Mouse (Mus musculus) limb, embryonic 11.5 days (tissue): ENCODE measurements around the gene Svs4. TPM values are rescaled to one million over a fixed set of nuclear protein-coding genes. Genes with fewer than 3 reads are reported as not detected.

Experiments
- ATAC-seq: fragments of 200-750 bp; cut with Nextera tagmentation; 2 replicates; pipeline ENCODE4 v1.8.0; 2017; ENCODE audit warnings: low read depth; ENCODE audit not compliant: insufficient number of reproducible peaks, low FRiP score, low TSS enrichment
- DNase-seq: peaks from one replicate; pipeline ENCODE4 v3.0.0-alpha.2; 2015; ENCODE audit warnings: low spot score
- H3K27ac ChIP-seq: fragments of 300-500 bp; sonication (generic); replicated peaks from 2 replicates; pipeline ENCODE4 v1.5.1; 2014; ENCODE audit warnings: low read depth, mild to moderate bottlenecking, low read length
- H3K27me3 ChIP-seq: fragments of 300-500 bp; sonication (generic); 2 replicates; pipeline ENCODE4 v1.6.1; 2014; ENCODE audit warnings: mild to moderate bottlenecking, low read length, mixed read lengths; ENCODE audit not compliant: control insufficient read depth, insufficient read depth
- H3K36me3 ChIP-seq: fragments of 300-500 bp; sonication (generic); 2 replicates; pipeline ENCODE4 v1.6.1; 2014; ENCODE audit warnings: mild to moderate bottlenecking, low read length, moderate library complexity, mixed read lengths; ENCODE audit not compliant: control insufficient read depth, insufficient read depth
- H3K4me1 ChIP-seq: fragments of 300-500 bp; sonication (generic); 2 replicates; pipeline ENCODE4 v1.6.1; 2014; ENCODE audit warnings: low read length, mixed read lengths; ENCODE audit not compliant: control insufficient read depth, insufficient read depth
- H3K4me2 ChIP-seq: fragments of 300-500 bp; sonication (generic); 2 replicates; pipeline ENCODE4 v1.6.1; 2014; ENCODE audit warnings: low read depth, mild to moderate bottlenecking, moderate library complexity; ENCODE audit not compliant: severe bottlenecking
- H3K4me3 ChIP-seq: fragments of 300-500 bp; sonication (generic); 2 replicates; pipeline ENCODE4 v1.5.1; 2014; ENCODE audit warnings: low read depth, low read length
- H3K9ac ChIP-seq: fragments of 300-500 bp; sonication (generic); 2 replicates; pipeline ENCODE4 v1.6.1; 2014; ENCODE audit warnings: mild to moderate bottlenecking, low read length
- H3K9me3 ChIP-seq: fragments of 300-500 bp; sonication (generic); 2 replicates; pipeline ENCODE4 v1.6.1; 2016; ENCODE audit warnings: low read length; ENCODE audit not compliant: control insufficient read depth
- WGBS: fragments of 180-500 bp; shearing (Covaris S2); extraction: QIAGEN DNeasy Blood & Tissue Kit; methylation state at CpG from one replicate; pipeline ENCODE4 v1.1.7; 2014; 5-methylcytosine and 5-hydroxymethylcytosine counted together
- polyA plus RNA-seq: library from polyadenylated mRNA; unstranded; fragments of >200 nt; fragmentation: Nextera tagmentation; extraction: Ambion mirVana; gene quantifications from 2 replicates; pipeline ENCODE4 v1.2.1, GENCODE M21; 2014

The Svs4 gene
- polyA plus RNA-seq, 1 experiment from 2014 or later = not detected

- Histone ChIP-seq H3K9me3 (no peaks in the 10 kb centered on the region), H3K4me1 (no peaks in the 10 kb centered on the region), H3K27me3 (no peaks in the 10 kb centered on the region), H3K36me3 (no peaks in the 10 kb centered on the region), H3K4me3 (no peak overlapping the region), H3K27ac (no peak overlapping the region), H3K4me2 (no peak overlapping the region), H3K9ac (no peak overlapping the region)
- ATAC-seq (no peak), DNase-seq (no peak)
- 87% methylated on average over 8 of the region's 8 CpGs for WGBS
Observed at GRCm38 (mm10) chr2:164228361-164229070, 49.7 kb downstream of the Svs4 start.

Other genes with a start within 250 kb of the Svs4 start
- 27.2 and 30.9 TPM in 2 replicates for gene Stk4, start 208.1 kb downstream of the Svs4 start, polyA plus RNA-seq
- 63.5 and 66.9 TPM in 2 replicates for gene Tomm34, start 207.3 kb downstream of the Svs4 start, polyA plus RNA-seq
- 0.40 and 0.43 TPM in 2 replicates for gene Kcns1, start 107.3 kb downstream of the Svs4 start, polyA plus RNA-seq
- gene Wfdc5, start 95.7 kb downstream of the Svs4 start, polyA plus RNA-seq = not detected in 2 replicates
- gene Wfdc12, start 87.9 kb downstream of the Svs4 start, polyA plus RNA-seq = not detected in 2 replicates
- gene Wfdc15a, start 78.3 kb downstream of the Svs4 start, polyA plus RNA-seq = not detected in 2 replicates
- not detected in 2 replicates for gene Wfdc15b, start 56.8 kb downstream of the Svs4 start, polyA plus RNA-seq
- gene Svs2, start 40.0 kb downstream of the Svs4 start, polyA plus RNA-seq = not detected in 2 replicates
- gene Svs3b, start 21.8 kb downstream of the Svs4 start, polyA plus RNA-seq = not detected in 2 replicates
- gene Svs3a, start 10.8 kb upstream of the Svs4 start, polyA plus RNA-seq = not detected in 2 replicates
- not detected in 2 replicates for gene Svs6, start 38.3 kb upstream of the Svs4 start, polyA plus RNA-seq
- gene Svs5, start 54.3 kb upstream of the Svs4 start, polyA plus RNA-seq = not detected in 2 replicates
- 0.43 and 0.76 TPM in 2 replicates for gene Slpi, start 110.6 kb upstream of the Svs4 start, polyA plus RNA-seq
- gene Rbpjl, start 124.7 kb upstream of the Svs4 start, polyA plus RNA-seq = 0.04 and 0.16 TPM in 2 replicates
- gene Matn4, start 126.7 kb upstream of the Svs4 start, polyA plus RNA-seq = 2.7 and 3.6 TPM in 2 replicates
- gene Sdc4, start 165.4 kb upstream of the Svs4 start, polyA plus RNA-seq = 22.6 and 23.6 TPM in 2 replicates
- gene Sys1, start 178.5 kb upstream of the Svs4 start, polyA plus RNA-seq = 52.6 and 53.6 TPM in 2 replicates
- 2.8 and 3.6 TPM in 2 replicates for gene Gm20458, start 182.5 kb upstream of the Svs4 start, polyA plus RNA-seq
- gene Trp53tg5, start 195.3 kb upstream of the Svs4 start, polyA plus RNA-seq = not detected in 2 replicates
- gene Dbndd2, start 207.6 kb upstream of the Svs4 start, polyA plus RNA-seq = 0.38 and 1.3 TPM in 2 replicates
- 40.4 and 42.2 TPM in 2 replicates for gene Pigt, start 219.1 kb upstream of the Svs4 start, polyA plus RNA-seq